Mouse (Mus musculus): ENCODE measurements around the gene Gnb3.
A peak's percentile ranks its signal among the peaks of the same experiment; 100 is the strongest.
"Not testable (repeated sequence)": the region's sequence is repeated elsewhere in the genome, so short reads cannot be mapped to it uniquely, and the experiment has no call there.

Gene Gnb3

DNA sequence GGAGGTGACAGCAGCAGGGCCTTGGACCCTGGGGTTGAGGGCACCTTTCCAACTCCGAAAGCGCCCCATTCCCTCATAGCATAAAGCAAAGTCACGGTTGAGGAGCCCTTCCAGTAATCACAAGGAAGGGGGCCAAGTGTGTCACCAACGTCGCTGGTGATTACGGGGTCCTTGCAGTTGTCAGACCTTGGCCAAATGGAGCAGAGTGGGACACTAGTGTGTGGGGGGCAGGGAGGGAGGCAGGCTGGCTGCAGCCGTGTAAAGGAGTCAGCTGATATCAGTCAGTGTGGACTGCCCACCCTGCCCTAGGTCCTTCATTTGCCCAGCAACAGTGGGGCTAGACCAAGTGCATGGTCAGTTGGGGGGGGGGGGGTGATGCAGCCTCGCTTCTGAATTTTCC, 25.6 kb downstream of the Gnb3 start:
- DNase-seq: no peak

DNA sequence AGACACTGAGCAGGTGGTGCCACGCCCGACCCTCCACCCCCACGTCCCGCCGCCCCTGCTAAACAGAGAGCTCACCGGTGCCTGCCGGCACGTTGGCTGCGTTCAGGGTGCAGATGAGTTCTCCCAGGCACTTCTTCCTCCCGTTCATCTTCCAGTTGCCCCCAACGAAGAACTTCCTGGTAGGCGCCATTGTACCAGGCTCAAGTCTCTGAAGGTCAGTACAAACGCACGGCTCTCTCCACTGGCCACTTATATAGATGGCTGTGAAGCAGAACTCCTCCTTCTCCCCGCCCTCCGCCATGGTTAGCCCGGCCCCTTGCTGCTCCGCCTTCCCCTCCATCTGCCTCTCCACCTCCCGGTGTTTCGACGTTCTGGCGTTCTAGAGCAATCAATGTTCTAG, 26.1 kb downstream of the Gnb3 start, which contains the start of gene Tpi1:
Tpi1 (minus strand) TSS at position 364 of the 400 bp plus-strand sequence.
- peak; percentile 95 for DNase-seq

DNA sequence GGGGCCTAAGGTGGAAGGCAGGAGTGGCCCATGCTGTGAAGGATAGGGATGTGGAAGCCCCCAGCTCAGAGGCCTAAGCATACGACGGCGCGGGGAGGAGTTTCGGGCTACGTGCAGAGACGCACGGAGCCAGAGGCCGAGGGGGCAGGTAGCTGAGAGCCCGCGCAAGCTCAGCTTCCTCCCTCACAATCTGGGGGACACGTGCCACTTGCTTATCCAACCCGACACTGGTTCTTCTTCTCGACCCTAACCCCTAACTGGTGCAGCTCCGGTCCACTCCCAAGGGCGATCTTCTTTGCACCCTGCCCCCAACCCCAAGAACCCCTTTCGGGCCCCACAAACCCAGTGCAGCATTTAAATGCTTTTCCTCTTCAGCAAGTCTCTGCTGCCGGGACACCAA, 26.6 kb downstream of the Gnb3 start:
- peak; percentile 68 for DNase-seq

DNA sequence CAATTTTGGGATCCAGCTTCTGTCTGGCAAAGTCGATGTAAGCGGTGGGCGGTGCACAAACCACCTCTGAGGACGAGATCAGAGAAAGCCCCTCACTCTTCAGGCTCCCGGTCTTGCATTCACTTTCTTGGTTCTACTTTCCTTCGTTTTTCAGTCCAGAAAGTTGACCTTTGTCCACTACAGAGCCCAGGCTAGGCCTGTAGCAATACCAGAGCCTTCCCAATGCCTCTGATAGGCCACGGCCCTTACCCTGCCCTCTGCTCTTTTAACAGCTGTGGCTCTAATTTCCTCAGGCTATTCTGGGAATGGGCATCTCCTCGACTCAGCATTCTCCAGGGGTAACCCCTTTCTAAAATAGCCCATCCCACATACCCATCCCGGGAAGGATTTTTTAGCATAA, 27.2 kb downstream of the Gnb3 start:
- peak; percentile 65 for DNase-seq

DNA sequence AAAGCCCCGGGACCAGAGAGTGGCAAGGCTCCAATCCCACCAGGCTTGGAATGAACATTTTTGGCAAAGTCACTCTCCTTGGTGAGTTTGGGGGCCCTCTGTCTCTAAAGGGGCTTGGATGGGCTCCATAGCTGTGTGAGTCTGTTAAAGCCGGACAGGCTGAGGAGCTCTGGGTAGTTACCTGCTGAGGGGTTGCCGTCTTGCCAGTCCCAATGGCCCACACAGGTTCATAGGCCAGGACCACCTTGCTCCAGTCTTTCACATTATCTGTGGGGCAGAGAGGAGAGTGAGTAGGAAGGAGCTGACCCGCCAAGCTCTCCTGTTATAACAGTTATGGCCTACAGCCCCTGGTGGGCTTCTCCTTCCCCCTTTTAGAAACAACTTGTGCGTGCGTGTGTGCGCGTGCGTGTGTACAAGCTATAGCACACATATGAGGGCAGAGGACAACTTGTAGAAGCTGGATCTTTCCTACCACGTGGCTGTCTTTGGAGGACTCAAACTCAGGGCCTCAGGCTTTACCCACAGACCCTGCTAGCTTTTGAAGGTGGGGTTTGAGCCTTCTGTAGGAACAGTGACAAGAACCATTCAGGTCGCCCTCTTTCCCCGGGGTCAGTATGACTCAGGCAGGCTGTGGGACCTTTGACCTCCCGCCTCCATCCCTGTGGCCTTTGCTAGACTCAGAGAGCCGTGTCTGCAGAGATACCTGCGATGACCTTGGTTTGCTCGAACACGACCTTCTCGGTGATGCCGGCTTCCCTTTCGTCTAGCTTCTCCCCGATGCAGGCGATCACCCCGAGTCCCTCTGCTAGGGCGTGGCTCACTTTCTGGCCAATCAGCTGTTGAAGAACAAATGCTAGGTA, 28.1 kb downstream of the Gnb3 start:
- peak; percentile 48 for DNase-seq

DNA sequence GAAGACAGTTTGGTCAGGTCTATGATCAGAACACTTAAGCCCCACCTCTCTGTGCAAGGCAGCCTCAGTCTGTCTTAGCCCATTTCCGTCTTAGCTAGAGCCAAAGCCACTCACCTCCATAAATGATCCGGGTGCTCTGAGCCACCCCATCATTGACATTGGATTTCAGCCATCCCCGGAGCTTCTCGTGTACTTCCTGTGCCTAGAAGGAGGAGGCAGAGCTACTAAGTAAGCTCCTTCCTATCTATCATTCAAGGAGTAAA, 28.7 kb downstream of the Gnb3 start:
- DNase-seq: no peak

DNA sequence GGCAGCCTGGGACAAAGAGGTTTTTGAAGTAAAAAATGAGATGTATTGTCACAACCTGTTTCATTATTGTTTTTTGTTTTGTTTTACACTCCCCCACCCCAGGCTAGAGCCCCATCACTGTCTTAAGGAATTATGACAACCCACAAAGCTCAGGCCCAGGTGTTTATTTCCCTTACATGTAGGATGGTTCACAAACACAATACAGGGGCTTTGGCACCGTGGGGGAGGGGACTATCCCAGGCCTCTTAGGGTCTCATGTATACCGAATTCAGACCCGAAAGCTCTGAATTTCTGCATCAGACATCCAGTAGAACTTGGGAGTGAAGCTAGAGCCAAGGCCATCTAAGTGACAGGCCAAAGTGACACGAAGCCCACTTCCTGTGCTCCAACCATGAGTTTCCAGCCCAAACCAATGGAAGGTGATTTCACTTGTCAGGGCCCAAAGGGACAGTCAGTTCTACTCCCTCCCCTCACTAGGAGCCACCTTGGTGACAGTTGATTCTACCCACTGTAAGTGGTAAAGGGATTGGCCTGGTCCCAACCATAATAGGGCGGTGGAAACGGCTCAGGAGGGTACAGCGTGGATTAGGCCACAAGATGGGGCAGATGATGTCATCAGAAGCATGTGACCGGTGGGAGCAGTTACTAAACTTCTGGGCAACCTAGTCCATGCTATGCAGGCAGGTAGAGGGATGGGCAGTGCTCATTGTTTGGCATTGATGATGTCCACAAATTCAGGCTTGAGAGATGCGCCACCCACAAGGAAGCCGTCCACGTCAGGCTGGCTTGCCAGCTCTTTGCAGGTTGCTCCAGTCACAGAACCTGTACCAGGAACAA, 29.3 kb downstream of the Gnb3 start:
- DNase-seq: not testable (repeated sequence)

DNA sequence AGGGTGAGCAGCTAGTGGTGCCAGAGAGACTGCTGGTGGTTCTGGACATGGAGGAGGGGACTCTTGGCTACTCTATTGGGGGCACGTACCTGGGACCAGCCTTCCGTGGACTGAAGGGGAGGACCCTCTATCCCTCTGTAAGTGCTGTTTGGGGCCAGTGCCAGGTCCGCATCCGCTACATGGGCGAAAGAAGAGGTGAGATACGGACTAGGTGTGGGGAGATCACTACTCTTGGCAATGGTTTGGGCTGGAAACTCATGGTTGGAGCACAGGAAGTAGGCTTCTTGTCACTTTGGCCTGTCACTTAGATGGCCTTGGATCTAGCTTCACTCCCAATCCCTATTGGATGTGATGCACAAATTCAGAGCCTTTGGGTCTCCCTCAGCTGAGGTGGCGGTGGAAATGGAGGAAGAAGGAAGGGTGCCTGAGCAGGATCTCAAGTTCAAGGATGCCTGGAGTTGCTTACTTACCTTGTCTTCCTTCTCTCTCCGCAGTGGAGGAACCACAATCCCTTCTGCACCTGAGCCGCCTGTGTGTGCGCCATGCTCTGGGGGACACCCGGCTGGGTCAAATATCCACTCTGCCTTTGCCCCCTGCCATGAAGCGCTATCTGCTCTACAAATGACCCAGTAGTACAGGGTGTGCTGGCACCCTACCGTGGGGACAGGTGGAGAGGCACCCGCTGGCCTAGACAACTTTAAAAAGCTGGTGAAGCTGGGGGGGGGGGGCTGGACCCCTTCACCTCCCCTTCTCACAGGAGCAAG, 30.1 kb downstream of the Gnb3 start:
- DNase-seq: no peak

DNA sequence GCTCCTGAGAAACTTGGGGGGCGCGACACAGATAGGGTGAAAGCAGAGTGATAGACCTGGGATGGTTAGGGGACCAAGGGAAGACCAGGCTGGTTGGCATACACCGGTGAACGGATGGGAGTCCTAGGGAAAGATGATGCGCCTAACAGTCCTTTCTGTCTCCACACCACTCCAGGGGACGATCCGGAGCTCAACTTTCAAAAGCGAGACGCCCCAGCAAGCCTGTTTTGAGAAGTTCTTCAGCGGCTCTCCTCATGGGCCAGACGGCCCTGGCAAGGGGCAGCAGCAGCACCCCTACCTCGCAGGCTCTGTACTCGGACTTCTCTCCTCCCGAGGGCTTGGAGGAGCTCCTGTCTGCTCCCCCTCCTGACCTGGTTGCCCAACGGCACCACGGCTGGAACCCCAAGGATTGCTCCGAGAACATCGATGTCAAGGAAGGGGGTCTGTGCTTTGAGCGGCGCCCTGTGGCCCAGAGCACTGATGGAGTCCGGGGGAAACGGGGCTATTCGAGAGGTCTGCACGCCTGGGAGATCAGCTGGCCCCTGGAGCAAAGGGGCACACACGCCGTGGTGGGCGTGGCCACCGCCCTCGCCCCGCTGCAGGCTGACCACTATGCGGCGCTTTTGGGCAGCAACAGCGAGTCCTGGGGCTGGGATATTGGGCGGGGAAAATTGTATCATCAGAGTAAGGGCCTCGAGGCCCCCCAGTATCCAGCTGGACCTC, 30.9 kb downstream of the Gnb3 start:
- DNase-seq: peak; percentile 91

DNA sequence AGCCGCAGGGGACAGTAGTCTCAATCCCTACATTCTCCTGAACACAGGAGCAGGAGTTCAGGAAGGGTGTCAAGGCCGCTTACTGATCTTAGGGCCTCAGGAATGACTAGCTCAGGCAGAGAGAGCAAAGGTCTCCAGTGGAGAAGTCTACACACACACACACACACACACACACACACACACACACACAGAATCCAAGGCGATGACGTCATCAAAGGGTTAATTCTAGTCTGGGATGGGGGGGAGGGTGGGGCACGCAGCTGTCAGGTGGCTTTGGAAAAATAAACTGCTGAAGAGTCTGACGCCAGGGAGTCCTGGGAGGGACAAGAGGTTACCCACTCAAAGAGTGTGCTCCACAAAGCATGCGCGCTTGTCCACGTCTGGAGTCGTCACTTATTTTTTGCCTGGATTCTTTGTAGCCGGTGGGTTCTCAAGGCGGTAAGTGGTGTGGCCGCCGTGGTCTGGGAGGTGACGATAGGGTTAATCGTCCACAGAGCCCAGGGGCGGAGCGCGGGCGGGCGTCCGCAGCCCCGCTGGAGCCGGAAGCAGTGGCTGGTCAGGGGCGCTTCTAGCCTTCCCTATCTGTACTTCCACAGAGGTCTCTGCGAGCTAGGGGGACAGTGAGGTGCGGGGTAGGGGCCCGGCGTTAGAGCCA, 31.6 kb downstream of the Gnb3 start, which contains the start of gene Spsb2:
Spsb2 (plus strand) TSS at position 304 of the 655 bp plus-strand sequence.
- DNase-seq: peak; percentile 90

DNA sequence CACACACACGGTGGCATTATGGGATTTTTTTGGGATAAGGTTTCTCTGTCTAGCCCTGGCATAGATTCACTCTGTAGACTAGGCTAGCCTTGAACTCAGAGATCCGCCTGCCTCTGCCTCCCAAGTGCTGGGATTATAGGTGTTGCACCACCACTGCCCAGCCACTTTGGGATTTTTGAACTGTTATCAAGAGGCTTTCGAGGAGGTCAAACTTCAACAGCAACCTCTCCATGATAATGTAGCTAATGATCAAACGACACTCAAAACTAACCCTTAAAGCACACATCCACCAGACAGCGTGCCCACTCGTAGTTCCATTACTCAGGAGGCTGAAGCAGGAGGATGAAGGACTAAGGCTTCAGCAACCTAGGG, 32.1 kb downstream of the Gnb3 start:
- DNase-seq: no peak

DNA sequence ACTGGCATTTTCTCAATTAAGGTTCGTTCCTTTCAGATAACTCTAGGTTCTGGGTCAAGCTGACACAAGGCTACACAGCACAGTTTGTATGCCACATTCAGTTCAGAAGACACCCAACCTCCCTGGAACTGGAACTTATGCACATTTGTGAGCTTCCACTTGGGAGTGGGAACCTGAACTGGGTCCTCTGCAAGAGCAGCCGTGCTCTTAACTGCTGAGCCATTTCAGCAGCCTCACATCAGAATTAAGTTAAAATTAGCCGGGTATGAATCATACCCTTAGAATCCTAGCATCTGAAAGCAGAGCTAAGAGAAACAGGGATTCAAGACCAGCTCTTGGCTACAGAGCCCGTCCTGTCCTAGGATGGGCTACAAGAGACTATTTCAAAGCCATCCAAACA, 32.7 kb downstream of the Gnb3 start:
- DNase-seq: no peak

DNA sequence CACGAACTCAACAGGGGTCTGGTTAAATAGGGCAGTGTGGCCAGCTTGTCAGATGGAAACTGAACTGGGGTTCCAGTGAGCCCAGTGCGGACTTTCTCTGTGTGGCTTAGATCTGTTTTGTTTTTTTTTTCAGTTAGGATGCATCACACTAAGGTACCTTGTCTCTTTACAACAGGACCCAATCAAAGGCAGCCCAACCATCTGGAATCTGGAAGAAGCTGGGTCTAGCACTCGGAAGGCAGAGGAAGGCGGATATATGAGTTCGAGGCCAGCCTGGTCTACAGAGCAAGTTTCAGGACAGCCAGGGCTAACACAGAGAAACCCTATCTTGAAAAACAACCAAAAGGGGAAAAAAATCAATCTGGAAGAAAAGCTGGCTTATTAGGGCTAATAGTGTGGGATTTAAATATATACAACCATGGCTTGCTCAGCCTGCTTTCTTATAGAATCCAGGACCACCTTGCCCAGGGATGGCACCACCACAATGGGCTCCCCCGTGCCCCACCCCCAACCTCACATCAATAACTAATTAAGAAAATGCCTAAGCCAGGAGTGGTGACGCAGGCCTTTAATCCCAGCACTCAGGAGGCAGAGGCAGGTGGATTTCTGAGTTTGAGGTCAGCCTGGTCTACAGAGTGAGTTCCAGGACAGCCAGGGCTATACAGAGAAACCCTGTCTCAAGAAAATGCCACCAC, 33.5 kb downstream of the Gnb3 start:
- DNase-seq: no peak

DNA sequence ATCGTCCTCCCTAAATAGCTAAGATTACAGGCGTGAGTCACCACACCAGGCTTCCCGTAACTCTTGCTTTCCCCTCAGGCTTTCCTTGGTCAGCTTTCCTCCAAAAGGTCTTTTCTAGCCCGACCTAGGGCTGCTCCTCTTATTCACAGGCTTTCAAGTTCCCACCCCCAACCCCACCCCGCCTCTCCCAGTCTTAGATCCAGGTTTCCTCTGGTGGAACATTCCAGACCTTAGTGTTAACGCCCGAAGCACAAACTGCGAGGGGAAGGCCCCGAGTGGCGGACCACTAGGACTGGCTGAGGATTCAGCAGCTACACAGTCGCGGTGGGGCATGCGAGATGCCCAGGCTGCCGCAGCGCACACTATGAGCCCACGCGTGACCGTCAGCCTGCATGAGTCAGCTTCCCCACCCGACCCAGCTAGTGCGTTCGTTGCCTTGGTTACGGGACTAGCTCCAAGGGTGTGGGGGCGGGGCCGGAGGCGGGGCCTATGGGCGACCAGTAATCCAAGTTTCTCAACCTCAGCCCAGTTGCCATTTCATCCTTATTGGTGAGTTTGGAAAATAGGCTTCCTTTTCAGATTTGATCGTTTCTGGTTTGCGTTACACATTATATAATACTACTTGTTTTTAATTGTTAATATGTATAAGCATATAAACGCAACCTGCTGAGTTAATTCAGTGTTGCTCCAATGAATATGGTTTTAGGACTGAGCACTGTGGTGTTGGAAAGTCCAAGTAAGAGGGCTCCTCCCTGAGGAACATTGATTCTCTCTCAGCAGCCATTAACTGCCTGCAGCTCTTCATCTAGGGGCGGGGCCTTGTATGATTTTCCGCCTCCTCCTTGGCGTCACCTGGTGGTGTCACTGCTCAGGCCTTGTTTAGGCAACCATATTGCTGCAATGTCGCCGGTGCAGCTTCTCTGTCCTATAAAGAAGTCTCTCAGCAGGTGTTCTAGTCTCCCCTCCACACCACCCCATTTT, 34.4 kb downstream of the Gnb3 start:
- peak; percentile 97 for DNase-seq

DNA sequence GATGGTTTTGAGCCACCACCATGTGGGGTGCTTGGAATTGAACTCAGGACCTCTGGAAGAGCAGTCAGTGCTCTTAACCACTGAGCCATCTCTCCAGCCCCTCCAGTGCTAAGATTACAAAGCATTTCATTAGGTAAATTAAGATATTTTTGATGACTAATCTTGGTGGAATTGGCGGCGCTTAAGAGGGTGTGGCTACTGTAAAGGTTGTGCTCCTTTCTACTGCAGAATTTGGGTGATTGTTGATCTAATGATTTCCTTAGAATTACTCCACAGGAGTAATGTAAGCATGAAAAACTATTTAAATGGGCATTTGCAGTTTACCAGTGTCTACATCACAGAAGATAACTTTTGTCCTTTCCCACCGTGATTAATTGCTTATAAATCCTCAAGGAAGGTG, 35.7 kb downstream of the Gnb3 start:
- no peak for DNase-seq

DNA sequence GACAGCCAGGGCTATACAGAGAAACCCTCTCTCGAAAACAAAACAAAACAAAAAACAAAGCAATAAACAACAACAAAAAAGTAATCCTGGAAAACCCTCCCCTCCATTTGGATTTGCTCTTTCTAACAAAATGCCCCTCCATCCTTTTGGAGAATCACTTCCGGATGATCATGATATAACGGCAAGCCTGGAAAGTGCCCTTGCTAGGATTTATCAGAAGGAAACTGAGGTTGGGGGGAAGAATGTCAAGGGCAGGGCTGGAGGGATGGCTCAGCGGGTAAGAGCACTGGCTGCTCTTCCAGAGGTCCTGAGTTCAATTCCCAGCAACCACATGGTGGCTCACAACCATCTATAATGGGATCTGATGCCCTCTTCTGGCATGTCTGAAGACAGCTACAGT, 36.4 kb downstream of the Gnb3 start:
- DNase-seq: not testable (repeated sequence)

DNA sequence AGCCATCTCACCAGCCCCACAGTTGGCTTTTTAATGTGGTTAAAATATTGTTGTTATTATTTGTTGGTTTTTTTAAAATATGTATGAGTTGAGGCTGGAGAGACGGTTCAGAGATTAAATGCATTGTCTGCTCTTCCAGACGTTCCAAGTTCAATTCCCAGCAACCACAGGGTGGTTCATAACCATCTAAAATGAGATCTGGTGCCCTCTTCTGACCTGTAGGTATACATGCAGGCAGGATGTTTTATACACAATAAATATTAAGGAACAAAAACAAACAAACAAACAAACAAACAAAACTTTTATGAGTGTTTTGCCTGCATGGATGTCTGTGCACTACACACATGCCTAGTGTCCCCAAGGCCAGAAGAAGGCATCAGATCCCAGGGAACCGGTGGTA, 37.0 kb downstream of the Gnb3 start:
- no peak for DNase-seq

DNA sequence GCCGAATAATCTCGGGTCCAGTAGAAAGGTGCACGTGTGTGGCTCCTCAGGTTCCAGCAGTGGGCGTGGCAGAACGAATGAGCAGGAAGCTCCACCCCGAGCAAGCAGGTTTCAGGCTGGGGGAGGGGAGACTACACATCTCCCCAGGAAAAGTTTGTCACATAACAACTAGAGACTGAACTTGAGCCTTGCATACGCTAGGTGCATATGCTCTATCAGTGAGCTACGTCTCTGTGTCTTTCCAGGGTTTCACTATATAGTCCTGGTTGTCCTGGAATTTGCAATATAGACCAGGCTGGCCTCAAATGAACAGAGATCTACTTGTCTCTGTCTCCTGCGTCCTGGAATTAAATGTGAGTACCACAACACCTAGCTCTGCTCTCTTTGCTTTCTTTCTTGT, 37.7 kb downstream of the Gnb3 start:
- peak; percentile 54 for DNase-seq

DNA sequence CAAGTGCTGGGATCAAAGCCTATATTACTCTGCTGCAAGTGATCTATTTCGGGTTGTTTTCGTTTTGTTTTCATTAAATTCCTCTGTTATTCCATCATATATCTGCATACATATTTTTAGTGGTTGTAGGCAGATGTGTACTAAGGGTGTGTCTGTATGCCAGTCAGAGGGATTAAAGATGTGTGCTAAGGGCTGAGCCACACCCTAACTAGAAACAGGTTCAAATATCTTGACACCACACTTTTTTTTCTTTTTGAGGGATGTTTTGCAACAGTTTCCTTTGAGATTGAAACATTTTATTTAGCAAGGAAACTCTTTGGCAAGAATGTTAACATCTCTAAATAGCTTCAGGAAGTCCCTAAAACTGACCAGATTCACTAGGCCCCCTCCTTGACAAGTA, 43.9 kb downstream of the Gnb3 start:
- no peak for DNase-seq

DNA sequence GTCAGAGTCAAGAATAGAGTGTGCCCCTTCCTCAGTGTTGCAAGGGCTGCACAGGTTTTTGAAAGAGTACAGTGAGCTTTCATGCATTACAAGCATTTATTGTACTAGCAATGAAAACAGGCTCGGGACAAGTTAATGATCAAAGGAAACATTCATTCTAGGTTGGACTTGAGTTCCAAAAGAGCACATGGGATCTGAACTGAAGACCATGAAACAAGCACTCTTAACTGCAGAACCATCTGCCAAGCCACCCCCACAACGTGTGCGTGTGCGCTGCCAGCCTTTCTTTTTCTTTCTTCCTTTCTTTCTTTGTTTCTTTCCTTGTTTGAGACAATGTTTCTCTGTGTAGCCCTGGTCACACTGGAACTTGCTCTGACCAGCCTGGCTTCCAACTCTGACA, 44.3 kb downstream of the Gnb3 start:
- DNase-seq: peak; percentile 90

Data from kidney, adult 9 months (tissue).